ENCODE assay signal across 14 mouse cellular contexts in the genomic region with DNA sequence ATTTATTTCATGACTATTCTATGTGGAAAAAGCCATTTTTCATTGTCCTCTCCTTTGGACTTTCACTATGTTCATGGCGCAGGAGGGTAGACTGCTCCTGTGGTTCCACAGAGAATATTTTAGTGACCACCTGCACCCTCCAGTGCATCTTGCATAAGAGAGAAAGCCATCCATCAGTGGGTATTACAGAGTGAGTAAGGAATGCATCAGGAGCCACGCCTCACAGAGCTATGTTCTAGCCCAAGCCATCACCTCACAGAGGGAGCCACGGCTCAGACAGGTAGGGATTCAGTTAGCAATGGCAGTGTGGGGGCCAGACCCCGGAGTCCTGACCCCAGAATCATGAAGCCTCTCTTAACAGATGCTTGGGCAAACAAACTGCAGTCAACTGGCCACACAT.
DNase-seq lines count a peak whose midpoint lies in the region; ATAC-seq and TF ChIP-seq lines count a peak whose summit lies in the region.
"Had no signal": no experiment of that assay in that cellular context is flagged by ENCODE, and none has a peak within 500 bp of the region (broad histone marks: within the 10 kb centered on the region; RNA-seq: fewer than 3 reads in every experiment).

No protein-coding gene starts in this region.

- H3K9me3 ChIP-seq in heart, embryonic 12.5 days (replicated peaks), result no peaks in the 10 kb centered on the region
- H3K9me3 ChIP-seq in midbrain, embryonic 10.5 days (replicated peaks), result no peaks in the 10 kb centered on the region
- H3K9me3 ChIP-seq: forebrain, embryonic 10.5 days; lung, embryonic 15.5 days had no signal

- TF ChIP-seq POLR2A in bone marrow, adult 2 months (IDR thresholded peaks at IDR 0.05; ENCODE audit: borderline replicate concordance, control insufficient read depth, low read depth, low read length), result no peak

- H3K4me1 ChIP-seq in heart, embryonic 12.5 days (replicated peaks), result peaks cover 5% of the 10 kb centered on the region
- peaks cover 10% of the 10 kb centered on the region for H3K4me1 ChIP-seq in bone marrow, adult 2 months (ENCODE audit: control insufficient read depth, insufficient read depth, low read length)
- H3K4me1 ChIP-seq in midbrain, embryonic 10.5 days, result peaks cover 28% of the 10 kb centered on the region
- H3K4me1 ChIP-seq: lung, embryonic 15.5 days had no signal

- TF ChIP-seq CTCF in bone marrow, adult 2 months (IDR thresholded peaks at IDR 0.05; ENCODE audit: control insufficient read depth, insufficient read depth, low read length), result no peak

- peak overlapping the region; percentile 18; the same call in 1 of the 2 replicates for H3K27ac ChIP-seq in heart, embryonic 12.5 days (ENCODE audit: poor library complexity, severe bottlenecking)
- H3K27ac ChIP-seq in bone marrow, adult 2 months (ENCODE audit: control insufficient read depth, insufficient read depth, low read depth, low read length, poor library complexity), result peak overlapping the region; percentile 92
- peak overlapping the region; percentile 39; the same call in 1 of the 2 replicates for H3K27ac ChIP-seq in midbrain, embryonic 10.5 days (replicated peaks)
- H3K27ac ChIP-seq: forebrain, embryonic 10.5 days; lung, embryonic 15.5 days had no signal

- H3K36me3 ChIP-seq in heart, embryonic 12.5 days, result no peaks in the 10 kb centered on the region
- H3K36me3 ChIP-seq in midbrain, embryonic 10.5 days, result no peaks in the 10 kb centered on the region
- H3K36me3 ChIP-seq: forebrain, embryonic 10.5 days; lung, embryonic 15.5 days had no signal

- H3K27me3 ChIP-seq in heart, embryonic 12.5 days (replicated peaks), result no peaks in the 10 kb centered on the region
- no peaks in the 10 kb centered on the region for H3K27me3 ChIP-seq in midbrain, embryonic 10.5 days (ENCODE audit: low read depth, poor library complexity, severe bottlenecking)
- H3K27me3 ChIP-seq: lung, embryonic 15.5 days had no signal

- H3K4me3 ChIP-seq in heart, embryonic 12.5 days, result no peak overlapping the region
- no peak overlapping the region for H3K4me3 ChIP-seq in bone marrow, adult 2 months (replicated peaks; ENCODE audit: control insufficient read depth, low read depth, low read length)
- H3K4me3 ChIP-seq in midbrain, embryonic 10.5 days, result no peak overlapping the region
- H3K4me3 ChIP-seq: forebrain, embryonic 10.5 days; lung, embryonic 15.5 days had no signal

- no peak for DNase-seq in heart, adult 18-20 months
- DNase-seq in 3134 (ENCODE audit: extremely low read depth, insufficient read length, low spot score), result peak; percentile 11
- DNase-seq in midbrain, embryonic 10.5 days (ENCODE audit: low spot score), result no peak
- DNase-seq in urinary bladder, adult 2 months (ENCODE audit: low spot score), result no peak
- DNase-seq in gastrocnemius, postnatal 4 days (ENCODE audit: low spot score in 2 of 2), result no peak
- no peak for DNase-seq in spleen, postnatal 4 days (ENCODE audit: low spot score in 2 of 2)
- DNase-seq: cerebellum, adult 18-20 months; gastrocnemius, postnatal 10 days; heart, postnatal 10 days; kidney, postnatal 25 days had no signal

- 70% methylated on average over 4 of the region's 4 CpGs for WGBS in heart, embryonic 12.5 days
- WGBS in bone marrow, adult 2 months, result 79% methylated on average over 4 of the region's 4 CpGs
- WGBS in midbrain, embryonic 10.5 days, result 79% methylated on average over 4 of the region's 4 CpGs

- no peak overlapping the region for H3K9ac ChIP-seq in heart, embryonic 12.5 days
- H3K9ac ChIP-seq: lung, embryonic 15.5 days had no signal

- ATAC-seq in heart, embryonic 12.5 days (ENCODE audit: insufficient number of reproducible peaks, low FRiP score), result 0 out of 2 replicates have a peak, but pooled peaks have one; percentile 51

- no peak overlapping the region for H3K4me2 ChIP-seq in heart, embryonic 12.5 days
- H3K4me2 ChIP-seq: lung, embryonic 15.5 days had no signal

Comparison
In these comparisons a context has a peak if more than half of its experiments do, and no peak if none do; other contexts are left out.
1. H3K27ac ChIP-seq: peak in every context shown above with its lines; median percentile 92 in bone marrow, adult 2 months; 39 in midbrain, embryonic 10.5 days; 18 in heart, embryonic 12.5 days.